Mouse (Mus musculus): ENCODE data around the gene Gm13275. TPM values are rescaled to one million over a fixed set of nuclear protein-coding genes. Genes with fewer than 3 reads are reported as not detected.
"Not testable (repeated sequence)": the region's sequence is repeated elsewhere in the genome, so short reads cannot be mapped to it uniquely, and the experiment has no call there.

The Gm13275 gene
- total and polyA plus RNA-seq, 3 experiments = 0.52 TPM; not detected in 2

- not testable (repeated sequence) for H3K9me3 ChIP-seq (replicated peaks; ENCODE audit: insufficient read depth, low read length); H3K27ac ChIP-seq (ENCODE audit: control insufficient read depth, low read depth, low read length); H3K4me1 ChIP-seq (ENCODE audit: control insufficient read depth in 1 of 2, insufficient read depth in 2 of 2, low read length in 2 of 2); H3K36me3 ChIP-seq (ENCODE audit: control insufficient read depth in 1 of 2, insufficient read depth in 2 of 2, low read length in 2 of 2); H3K27me3 ChIP-seq (ENCODE audit: control insufficient read depth in 1 of 2, insufficient read depth in 2 of 2, low read length in 2 of 2); H3K79me2 ChIP-seq (ENCODE audit: control insufficient read depth, insufficient read depth, low read length, poor library complexity)
- Histone ChIP-seq H3K4me3 (ENCODE audit: control insufficient read depth in 1 of 2, insufficient read depth in 1 of 2, low read depth in 2 of 2, low read length in 2 of 2) (peak within 1 kb of the TSS in 1 of 2 experiments; percentile 6; a peak in 1 of 4 replicates), H3K9ac (ENCODE audit: control insufficient read depth, low read depth, low read length, poor library complexity, severe bottlenecking) (peak within 1 kb of the TSS; percentile 25)
- peak; percentile 82 for DNase-seq (ENCODE audit: low read depth, low spot score)
- TF ChIP-seq POLR2A (IDR thresholded peaks at IDR 0.05; ENCODE audit: control insufficient read depth in 1 of 2, insufficient read depth in 1 of 2, low read depth in 1 of 2, low read length in 2 of 2, poor library complexity in 1 of 2) (0 out of 4 replicates have a peak, but pooled peaks of 1 of the 2 experiments have one; percentile 28), ETS1 (IDR thresholded peaks at IDR 0.05; ENCODE audit: low read depth, low read length) (0 out of 2 replicates have a peak, but pooled peaks have one; percentile 15), ZMIZ1 (IDR thresholded peaks at IDR 0.05; ENCODE audit: low read depth, low read length) (0 out of 2 replicates have a peak, but pooled peaks have one; percentile 41)
Observed at GRCm38 (mm10) chr4:88759610-88760268, 34.5 kb upstream of the Gm13275 start, which contains the start of gene Gm13283. Gene Gm13283, plus strand, starts transcription at chr4:88760119.

- DNase-seq (ENCODE audit: low read depth, low spot score); H3K4me1 ChIP-seq (ENCODE audit: control insufficient read depth in 1 of 2, insufficient read depth in 2 of 2, low read length in 2 of 2); H3K27me3 ChIP-seq (ENCODE audit: control insufficient read depth in 1 of 2, insufficient read depth in 2 of 2, low read length in 2 of 2); H3K9me3 ChIP-seq (replicated peaks; ENCODE audit: insufficient read depth, low read length); H3K36me3 ChIP-seq (ENCODE audit: control insufficient read depth in 1 of 2, insufficient read depth in 2 of 2, low read length in 2 of 2); H3K4me3 ChIP-seq (ENCODE audit: control insufficient read depth in 1 of 2, insufficient read depth in 1 of 2, low read depth in 2 of 2, low read length in 2 of 2); H3K79me2 ChIP-seq (ENCODE audit: control insufficient read depth, insufficient read depth, low read length, poor library complexity); H3K27ac ChIP-seq (ENCODE audit: control insufficient read depth, low read depth, low read length): not testable (repeated sequence)
- peak overlapping the region; percentile 25; the same call in 1 of the 2 replicates for H3K9ac ChIP-seq (ENCODE audit: control insufficient read depth, low read depth, low read length, poor library complexity, severe bottlenecking)
Observed at GRCm38 (mm10) chr4:88760431-88760830, 33.9 kb upstream of the Gm13275 start.

- H3K4me1 ChIP-seq (ENCODE audit: control insufficient read depth in 1 of 2, insufficient read depth in 2 of 2, low read length in 2 of 2); H3K9ac ChIP-seq (ENCODE audit: control insufficient read depth, low read depth, low read length, poor library complexity, severe bottlenecking); H3K27me3 ChIP-seq (ENCODE audit: control insufficient read depth in 1 of 2, insufficient read depth in 2 of 2, low read length in 2 of 2); DNase-seq (ENCODE audit: low read depth, low spot score); H3K36me3 ChIP-seq (ENCODE audit: control insufficient read depth in 1 of 2, insufficient read depth in 2 of 2, low read length in 2 of 2); H3K27ac ChIP-seq (ENCODE audit: control insufficient read depth, low read depth, low read length); H3K79me2 ChIP-seq (ENCODE audit: control insufficient read depth, insufficient read depth, low read length, poor library complexity); H3K4me3 ChIP-seq (ENCODE audit: control insufficient read depth in 1 of 2, insufficient read depth in 1 of 2, low read depth in 2 of 2, low read length in 2 of 2); H3K9me3 ChIP-seq (replicated peaks; ENCODE audit: insufficient read depth, low read length): not testable (repeated sequence)
Observed at GRCm38 (mm10) chr4:88761776-88762175, 32.5 kb upstream of the Gm13275 start.

GRCm38 (mm10) chr4:88762341-88762740 is 31.9 kb upstream of the Gm13275 start:
- H3K27ac ChIP-seq (ENCODE audit: control insufficient read depth, low read depth, low read length); H3K4me3 ChIP-seq (ENCODE audit: control insufficient read depth in 1 of 2, insufficient read depth in 1 of 2, low read depth in 2 of 2, low read length in 2 of 2); DNase-seq (ENCODE audit: low read depth, low spot score); H3K9ac ChIP-seq (ENCODE audit: control insufficient read depth, low read depth, low read length, poor library complexity, severe bottlenecking); H3K27me3 ChIP-seq (ENCODE audit: control insufficient read depth in 1 of 2, insufficient read depth in 2 of 2, low read length in 2 of 2); H3K79me2 ChIP-seq (ENCODE audit: control insufficient read depth, insufficient read depth, low read length, poor library complexity); H3K4me1 ChIP-seq (ENCODE audit: control insufficient read depth in 1 of 2, insufficient read depth in 2 of 2, low read length in 2 of 2); H3K36me3 ChIP-seq (ENCODE audit: control insufficient read depth in 1 of 2, insufficient read depth in 2 of 2, low read length in 2 of 2); H3K9me3 ChIP-seq (replicated peaks; ENCODE audit: insufficient read depth, low read length): not testable (repeated sequence)
- 0 out of 6 replicates have a peak, but pooled peaks of 1 of the 3 experiments have one; percentile 2 for TF ChIP-seq CTCF (IDR thresholded peaks at IDR 0.05 in 2 of 3, conservative IDR thresholded peaks at IDR 0.05 in 1 of 3; ENCODE audit: control insufficient read depth in 1 of 3, insufficient read depth in 1 of 3, low read depth in 2 of 3, low read length in 3 of 3, poor library complexity in 1 of 3, severe bottlenecking in 1 of 3)

GRCm38 (mm10) chr4:88763384-88764018 is 30.8 kb upstream of the Gm13275 start:
- Histone ChIP-seq H3K4me3 (ENCODE audit: control insufficient read depth in 1 of 2, insufficient read depth in 1 of 2, low read depth in 2 of 2, low read length in 2 of 2) (peak overlapping the region in 1 of 2 experiments; percentile 23; a peak in 1 of 4 replicates), H3K9ac (ENCODE audit: control insufficient read depth, low read depth, low read length, poor library complexity, severe bottlenecking) (peak overlapping the region; percentile 45; the same call in 1 of the 2 replicates)
- peak; percentile 37 for DNase-seq (ENCODE audit: low read depth, low spot score)
- H3K27ac ChIP-seq (ENCODE audit: control insufficient read depth, low read depth, low read length); H3K36me3 ChIP-seq (ENCODE audit: control insufficient read depth in 1 of 2, insufficient read depth in 2 of 2, low read length in 2 of 2); H3K4me1 ChIP-seq (ENCODE audit: control insufficient read depth in 1 of 2, insufficient read depth in 2 of 2, low read length in 2 of 2); H3K27me3 ChIP-seq (ENCODE audit: control insufficient read depth in 1 of 2, insufficient read depth in 2 of 2, low read length in 2 of 2); H3K79me2 ChIP-seq (ENCODE audit: control insufficient read depth, insufficient read depth, low read length, poor library complexity); H3K9me3 ChIP-seq (replicated peaks; ENCODE audit: insufficient read depth, low read length): not testable (repeated sequence)

- not testable (repeated sequence) for H3K4me1 ChIP-seq (ENCODE audit: control insufficient read depth in 1 of 2, insufficient read depth in 2 of 2, low read length in 2 of 2); DNase-seq (ENCODE audit: low read depth, low spot score); H3K27me3 ChIP-seq (ENCODE audit: control insufficient read depth in 1 of 2, insufficient read depth in 2 of 2, low read length in 2 of 2); H3K4me3 ChIP-seq (ENCODE audit: control insufficient read depth in 1 of 2, insufficient read depth in 1 of 2, low read depth in 2 of 2, low read length in 2 of 2); H3K79me2 ChIP-seq (ENCODE audit: control insufficient read depth, insufficient read depth, low read length, poor library complexity); H3K27ac ChIP-seq (ENCODE audit: control insufficient read depth, low read depth, low read length); H3K9me3 ChIP-seq (replicated peaks; ENCODE audit: insufficient read depth, low read length); H3K36me3 ChIP-seq (ENCODE audit: control insufficient read depth in 1 of 2, insufficient read depth in 2 of 2, low read length in 2 of 2); H3K9ac ChIP-seq (ENCODE audit: control insufficient read depth, low read depth, low read length, poor library complexity, severe bottlenecking)
Observed at GRCm38 (mm10) chr4:88773534-88773933, 20.8 kb upstream of the Gm13275 start, which contains the start of gene Gm13290. Gene Gm13290, plus strand, starts transcription at chr4:88773834.

All from MEL (cell line).